Mouse (Mus musculus): ENCODE data around the gene AC109138.7. TPM values are rescaled to one million over a fixed set of nuclear protein-coding genes. Genes with fewer than 3 reads are reported as not detected.

Gene AC109138.7
- total RNA-seq, 2 experiments from 2014 or later: not detected

- no peak for ATAC-seq (ENCODE audit: poor library complexity, severe bottlenecking)
Measured at GRCm38 (mm10) chr19:4217140-4217539, 3.0 kb downstream of the AC109138.7 start.

DNA sequence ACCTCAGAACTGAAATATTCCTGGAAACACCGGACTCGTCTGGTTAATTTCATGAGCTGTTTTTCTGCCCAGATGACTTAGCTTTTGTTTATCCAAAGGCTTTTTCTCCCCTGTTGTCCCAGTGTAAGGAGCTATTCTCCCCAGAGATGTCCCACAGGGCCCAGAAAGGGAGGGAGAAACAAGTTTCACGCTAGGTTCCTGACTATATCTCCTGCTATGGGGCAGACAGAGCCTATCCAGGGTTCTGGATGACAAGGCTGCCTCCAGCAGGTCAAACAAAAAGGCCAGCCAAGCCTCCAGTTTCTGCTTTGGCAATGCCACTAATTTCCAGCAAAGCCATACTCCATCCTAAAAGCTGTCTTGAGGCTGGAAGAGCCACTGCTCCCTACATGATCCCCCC lies 3.7 kb downstream of the AC109138.7 start:
- ATAC-seq (ENCODE audit: poor library complexity, severe bottlenecking): no peak

GRCm38 (mm10) chr19:4218293-4218692 lies 4.1 kb downstream of the AC109138.7 start:
- ATAC-seq (ENCODE audit: poor library complexity, severe bottlenecking): no peak

- no peak for ATAC-seq (ENCODE audit: poor library complexity, severe bottlenecking)
Measured at GRCm38 (mm10) chr19:4218784-4219183, 4.6 kb downstream of the AC109138.7 start.

- ATAC-seq (ENCODE audit: poor library complexity, severe bottlenecking): no peak
Measured at GRCm38 (mm10) chr19:4219943-4220342, 5.8 kb downstream of the AC109138.7 start.

DNA sequence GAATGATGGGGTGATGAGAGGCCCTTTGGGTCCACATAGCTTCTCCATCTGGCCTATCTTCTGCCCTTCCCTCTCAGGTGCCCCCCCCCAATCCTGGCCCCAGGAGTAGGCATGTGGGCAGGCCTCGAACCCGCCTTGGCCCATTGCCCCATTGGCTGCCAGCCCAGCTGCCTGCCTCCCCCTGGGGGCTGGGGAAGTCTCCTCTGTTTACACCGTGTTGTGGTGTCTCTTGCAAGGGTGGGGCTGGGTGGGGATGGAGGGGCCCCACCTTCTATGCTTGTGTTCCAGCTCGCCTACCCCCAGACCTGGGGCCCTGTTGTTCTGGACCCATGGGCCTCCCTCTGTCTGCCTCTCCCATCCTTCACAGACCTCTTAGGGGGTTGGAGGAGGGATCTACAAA lies 6.3 kb downstream of the AC109138.7 start:
- no peak for ATAC-seq (ENCODE audit: poor library complexity, severe bottlenecking)

GRCm38 (mm10) chr19:4220957-4221743 lies 7.0 kb downstream of the AC109138.7 start:
- ATAC-seq (ENCODE audit: poor library complexity, severe bottlenecking): peak; percentile 50

DNA sequence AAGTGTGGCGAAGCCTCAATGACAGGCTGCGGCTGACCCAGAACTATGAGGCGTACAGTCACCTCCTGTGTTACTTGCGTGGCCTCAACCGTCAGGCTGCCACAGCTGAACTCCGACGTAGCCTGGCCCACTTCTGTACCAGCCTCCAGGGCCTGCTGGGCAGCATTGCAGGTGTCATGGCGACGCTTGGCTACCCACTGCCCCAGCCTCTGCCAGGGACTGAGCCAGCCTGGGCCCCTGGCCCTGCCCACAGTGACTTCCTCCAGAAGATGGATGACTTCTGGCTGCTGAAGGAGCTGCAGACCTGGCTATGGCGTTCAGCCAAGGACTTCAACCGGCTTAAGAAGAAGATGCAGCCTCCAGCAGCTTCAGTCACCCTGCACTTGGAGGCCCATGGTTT lies 8.0 kb downstream of the AC109138.7 start:
- ATAC-seq (ENCODE audit: poor library complexity, severe bottlenecking): peak; percentile 61

- no peak for ATAC-seq (ENCODE audit: poor library complexity, severe bottlenecking)
Measured at GRCm38 (mm10) chr19:4226779-4227178, 12.6 kb downstream of the AC109138.7 start.

DNA sequence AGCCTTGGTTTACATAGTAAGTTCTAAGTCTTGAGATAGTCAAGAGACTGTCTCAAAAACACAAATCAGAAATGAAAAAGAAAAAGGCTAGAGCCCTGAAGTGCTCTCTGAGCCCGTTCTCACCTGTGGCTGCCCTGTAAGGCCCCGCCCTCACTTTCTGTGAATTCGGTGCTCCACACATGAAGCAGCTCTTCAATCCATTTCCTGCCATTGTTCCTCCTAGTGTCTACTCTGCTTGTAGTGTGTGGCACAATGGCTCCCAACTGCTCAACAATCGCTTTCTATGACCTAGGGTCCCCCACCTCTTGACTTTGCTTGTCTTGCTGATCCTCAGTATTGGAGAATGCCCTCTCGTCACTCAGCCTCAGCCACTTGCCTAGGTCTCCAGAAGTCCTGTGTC lies 13.3 kb downstream of the AC109138.7 start:
- no peak for ATAC-seq (ENCODE audit: poor library complexity, severe bottlenecking)

GRCm38 (mm10) chr19:4227894-4228678 lies 13.9 kb downstream of the AC109138.7 start:
- ATAC-seq (ENCODE audit: poor library complexity, severe bottlenecking): peak; percentile 47

DNA sequence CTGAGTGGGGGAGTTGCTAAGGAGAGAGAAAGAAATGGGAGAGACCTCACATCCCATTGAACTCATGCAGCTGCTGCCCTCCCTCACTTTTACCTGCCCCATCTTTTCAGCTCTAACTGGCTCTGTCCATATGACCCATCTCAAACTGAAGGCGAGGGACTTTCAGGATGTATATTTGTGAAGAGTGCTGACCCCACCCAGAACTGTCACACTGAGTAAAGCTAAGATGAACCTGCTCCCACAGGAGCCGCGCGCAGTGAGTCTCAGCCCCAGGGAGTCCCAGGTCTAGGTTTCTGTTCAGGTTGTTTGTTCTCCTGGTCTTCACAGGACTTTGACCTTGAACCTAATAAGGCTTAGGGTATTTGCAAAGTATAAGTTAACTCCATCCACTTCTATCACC lies 14.7 kb downstream of the AC109138.7 start:
- ATAC-seq (ENCODE audit: poor library complexity, severe bottlenecking): no peak

DNA sequence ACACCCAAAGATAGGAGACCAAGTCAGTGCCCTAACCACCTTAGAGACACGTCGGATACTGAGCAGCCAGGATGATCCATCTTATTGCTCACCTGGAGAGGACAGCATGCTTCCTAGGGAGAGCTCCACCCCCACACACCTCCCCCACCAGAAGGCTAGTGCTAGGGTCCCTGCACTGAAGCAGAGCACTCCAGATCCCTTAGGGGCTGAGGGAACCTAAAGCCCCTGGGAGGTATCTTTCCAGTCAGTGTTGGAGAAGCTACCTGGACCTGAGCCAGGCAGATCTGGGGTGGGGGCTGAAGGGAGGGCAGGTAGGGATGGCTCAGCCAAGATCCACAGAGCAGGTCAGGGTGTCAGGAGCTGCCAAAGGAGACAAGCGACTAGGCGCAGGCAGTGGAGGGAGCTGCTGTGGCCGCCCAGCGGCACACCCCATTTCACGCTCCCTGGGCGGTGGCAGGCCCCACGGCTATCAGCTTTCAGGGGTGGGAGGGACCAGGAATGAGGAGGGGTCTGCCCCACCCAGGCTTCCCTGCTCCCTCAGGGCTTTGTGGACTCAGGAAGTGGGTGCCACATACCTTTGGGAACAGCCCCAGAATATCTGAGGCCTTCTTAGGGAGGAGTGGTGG lies 15.4 kb downstream of the AC109138.7 start:
- ATAC-seq (ENCODE audit: poor library complexity, severe bottlenecking): no peak

- no peak for ATAC-seq (ENCODE audit: poor library complexity, severe bottlenecking)
Measured at GRCm38 (mm10) chr19:4230415-4230814, 16.3 kb downstream of the AC109138.7 start.

- ATAC-seq (ENCODE audit: poor library complexity, severe bottlenecking): peak; percentile 86
Measured at GRCm38 (mm10) chr19:4231253-4232185, 17.4 kb downstream of the AC109138.7 start, which contains the start of gene Pold4. Gene Pold4 (plus strand): TSS chr19:4231899.

- peak; percentile 44 for ATAC-seq (ENCODE audit: poor library complexity, severe bottlenecking)
Measured at GRCm38 (mm10) chr19:4232186-4232572, 18.0 kb downstream of the AC109138.7 start.

- no peak for ATAC-seq (ENCODE audit: poor library complexity, severe bottlenecking)
Measured at GRCm38 (mm10) chr19:4232651-4233050, 18.5 kb downstream of the AC109138.7 start.

DNA sequence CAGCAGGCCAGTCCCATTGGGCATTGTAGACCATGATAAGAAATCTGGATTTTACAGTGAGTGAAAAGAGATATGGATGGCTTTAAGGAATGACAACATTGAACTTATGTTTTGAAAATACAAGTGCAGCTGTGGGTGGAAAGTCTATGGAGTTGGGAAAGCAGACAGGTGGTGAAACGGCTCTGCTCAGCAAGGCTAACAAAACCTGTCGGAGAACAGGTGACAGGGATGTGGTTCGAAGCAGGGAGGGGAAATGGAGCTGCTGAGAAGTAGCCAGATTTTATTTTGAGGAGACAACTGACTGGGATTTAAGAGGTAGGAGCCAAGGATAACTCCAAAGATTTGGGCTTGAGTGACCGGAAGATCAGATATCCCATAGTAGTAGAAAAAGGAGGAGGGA lies 20.4 kb downstream of the AC109138.7 start:
- no peak for ATAC-seq (ENCODE audit: poor library complexity, severe bottlenecking)

GRCm38 (mm10) chr19:4240247-4240668 lies 26.1 kb downstream of the AC109138.7 start:
- ATAC-seq (ENCODE audit: poor library complexity, severe bottlenecking): no peak

GRCm38 (mm10) chr19:4242416-4242815 lies 28.3 kb downstream of the AC109138.7 start:
- no peak for ATAC-seq (ENCODE audit: poor library complexity, severe bottlenecking)

Measured in megakaryocyte, adult 5-6 weeks (primary cell).